Mouse (Mus musculus) retina, postnatal 7 days (tissue): ENCODE data around the gene Rc3h1.
"Not testable (repeated sequence)": the region's sequence is repeated elsewhere in the genome, so short reads cannot be mapped to it uniquely, and the experiment has no call there.

Source experiments
- DNase-seq: peaks from one replicate; pipeline ENCODE4 v3.0.0-alpha.2; 2012; ENCODE audit warnings: low read depth, low spot score

Gene Rc3h1

DNA sequence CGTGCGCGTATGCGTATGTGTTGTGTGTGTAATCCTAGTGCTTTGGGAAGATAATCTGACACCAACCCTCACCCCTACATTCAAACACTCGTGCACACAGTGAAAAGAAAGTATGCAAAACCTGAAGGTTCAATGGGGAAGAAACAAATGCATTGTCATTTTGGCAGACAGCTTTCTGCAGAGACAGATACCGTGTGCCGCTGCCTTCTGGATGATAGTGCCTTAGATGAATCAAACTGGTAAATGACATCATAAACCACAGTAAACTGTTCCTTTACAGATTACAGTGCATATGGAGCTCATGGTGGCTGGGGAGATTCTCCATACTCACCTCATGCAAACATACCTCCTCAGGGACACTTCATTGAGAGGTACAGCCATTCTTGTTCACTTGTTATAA, 57.0 kb downstream of the Rc3h1 start:
- no peak for DNase-seq

DNA sequence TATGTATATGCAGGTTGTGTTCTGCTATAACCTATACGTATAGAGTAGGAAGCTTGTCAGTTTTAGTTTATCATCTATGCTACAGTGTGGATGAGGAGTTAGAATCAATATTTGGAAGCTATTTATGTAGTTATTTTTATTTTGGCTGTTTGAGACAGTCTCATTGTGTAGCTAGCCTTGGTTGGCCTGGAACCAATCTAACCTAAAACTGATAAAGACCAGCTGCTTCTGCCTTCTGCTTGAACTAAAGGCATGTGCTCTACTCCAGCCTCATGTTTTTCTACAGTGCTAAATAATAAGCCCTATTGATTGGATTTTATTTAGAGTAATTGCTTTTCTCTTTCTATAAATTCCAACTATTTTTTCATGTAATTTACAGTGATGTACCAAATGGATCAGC, 61.0 kb downstream of the Rc3h1 start:
- DNase-seq: no peak

DNA sequence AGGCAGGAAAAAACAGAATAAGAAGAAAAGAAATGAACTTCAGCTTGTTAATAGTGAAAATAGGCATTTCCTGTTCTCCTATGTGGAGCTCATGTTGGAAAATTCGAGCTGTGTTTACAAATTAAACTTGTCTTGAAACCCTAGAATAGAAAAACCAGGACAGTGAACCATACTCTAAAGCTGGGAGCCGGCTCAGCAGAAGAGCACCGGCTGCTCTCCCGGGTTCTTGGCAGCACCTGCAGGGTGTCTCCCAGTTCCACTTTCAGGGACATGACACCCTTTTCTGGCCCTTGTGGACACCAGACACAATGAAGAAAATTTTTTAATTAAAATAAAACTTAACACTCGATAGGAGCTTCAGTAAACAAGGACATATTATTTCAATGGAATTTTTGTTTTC, 62.4 kb downstream of the Rc3h1 start:
- no peak for DNase-seq

DNA sequence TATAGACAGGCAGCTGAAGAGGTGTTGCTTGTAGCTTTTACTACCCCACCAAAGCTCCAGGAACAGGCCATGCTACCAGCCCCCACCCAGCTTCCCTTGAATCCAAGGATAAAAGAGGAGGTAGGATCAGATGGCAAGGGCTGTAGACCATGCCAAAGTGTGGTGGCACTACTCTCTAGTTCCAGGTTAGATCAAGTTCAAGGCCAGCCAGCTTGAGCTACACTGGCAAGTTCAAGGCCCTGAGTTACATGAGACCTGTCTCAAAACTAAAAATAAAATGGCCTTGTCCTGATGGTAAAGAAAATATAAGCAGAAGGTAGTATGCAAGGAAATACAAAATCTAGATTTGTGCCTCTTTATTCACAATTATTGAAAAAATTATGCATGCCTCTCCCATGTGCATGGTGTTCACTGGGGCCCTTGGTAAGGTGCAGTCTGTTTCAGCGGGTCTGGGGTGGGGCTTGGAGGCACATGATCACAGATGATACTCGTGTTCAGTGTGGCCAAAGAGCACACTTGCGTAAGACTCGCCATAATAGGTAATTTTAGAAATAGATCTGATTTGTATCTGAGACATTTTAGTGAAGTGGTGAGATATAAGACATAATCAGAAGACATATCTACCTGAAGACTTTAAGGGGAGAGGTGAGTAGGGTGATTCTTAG, 72.0 kb downstream of the Rc3h1 start, which contains the start of gene Serpinc1:
Gene Serpinc1 (plus strand): TSS at position 515 of the 665 bp plus-strand sequence.
- DNase-seq: no peak

DNA sequence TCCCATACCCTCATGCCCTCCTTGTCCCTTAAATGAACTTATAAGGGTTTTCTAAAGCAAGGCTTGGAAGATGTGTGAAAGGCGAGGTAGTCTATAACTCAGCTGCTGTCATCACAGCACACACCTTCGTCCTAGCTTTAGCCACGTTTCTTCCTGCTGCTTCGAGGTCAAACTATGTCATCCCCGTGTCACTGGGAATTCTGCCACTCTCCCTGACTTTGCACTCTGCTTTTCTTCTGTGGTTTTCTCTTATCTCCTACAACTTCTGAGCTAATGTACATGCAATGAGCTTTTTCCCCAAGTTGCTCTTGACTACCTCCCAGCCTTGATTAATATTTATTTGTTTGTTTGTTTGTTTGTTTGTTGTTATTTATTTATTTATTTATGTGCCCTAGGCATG, 73.8 kb downstream of the Rc3h1 start:
- no peak for DNase-seq

DNA sequence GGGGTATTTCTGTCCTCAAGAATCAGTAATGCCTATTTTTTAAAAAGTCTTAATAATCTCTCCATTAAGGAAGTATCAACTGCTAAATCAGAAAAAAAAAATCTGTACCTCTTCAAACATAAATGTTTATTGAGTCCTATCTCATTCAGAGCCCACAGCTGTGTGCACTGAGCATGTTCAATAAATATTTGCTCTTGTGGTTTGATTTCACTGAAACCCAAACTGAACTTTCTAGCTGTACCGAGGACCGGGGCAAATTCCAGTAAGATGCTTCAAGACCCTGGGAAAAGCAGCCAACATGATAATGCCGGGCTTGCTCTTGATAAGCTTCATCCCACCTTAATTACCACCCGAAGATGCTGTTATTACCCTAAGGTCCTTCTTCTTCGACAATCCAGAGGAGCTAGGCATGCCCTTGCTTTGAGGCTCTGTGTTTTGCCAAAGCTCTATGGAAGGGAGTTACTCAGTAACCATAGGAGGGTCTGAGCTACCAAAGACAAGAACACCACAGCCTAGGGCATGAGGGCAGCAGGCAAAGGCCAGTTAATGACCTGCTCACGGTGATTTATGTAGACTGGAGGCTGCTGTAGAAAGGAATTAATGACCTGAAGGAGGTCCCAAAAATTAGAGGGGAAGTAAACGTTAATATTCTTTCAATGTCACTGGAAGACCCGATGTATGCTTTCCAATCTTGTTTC, 74.5 kb downstream of the Rc3h1 start:
- DNase-seq: no peak

DNA sequence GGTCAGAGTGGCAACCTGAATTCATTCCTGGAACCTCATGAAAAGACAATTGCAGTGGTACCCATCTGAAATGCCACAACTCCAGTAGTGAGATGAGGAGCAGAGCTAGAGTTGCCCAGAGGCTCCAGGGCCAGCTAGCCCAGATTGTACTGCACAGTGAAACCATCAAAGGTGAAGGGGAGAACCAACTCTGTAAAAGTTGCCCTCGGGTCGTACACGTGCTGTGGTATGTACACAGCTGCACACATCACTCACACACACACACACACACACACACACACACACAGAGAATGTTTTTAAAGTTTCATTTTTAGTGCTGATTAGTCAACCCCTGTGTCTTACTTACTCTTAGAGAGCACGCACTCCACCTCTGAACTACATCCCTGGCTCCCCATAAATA, 75.1 kb downstream of the Rc3h1 start:
- DNase-seq: no peak

DNA sequence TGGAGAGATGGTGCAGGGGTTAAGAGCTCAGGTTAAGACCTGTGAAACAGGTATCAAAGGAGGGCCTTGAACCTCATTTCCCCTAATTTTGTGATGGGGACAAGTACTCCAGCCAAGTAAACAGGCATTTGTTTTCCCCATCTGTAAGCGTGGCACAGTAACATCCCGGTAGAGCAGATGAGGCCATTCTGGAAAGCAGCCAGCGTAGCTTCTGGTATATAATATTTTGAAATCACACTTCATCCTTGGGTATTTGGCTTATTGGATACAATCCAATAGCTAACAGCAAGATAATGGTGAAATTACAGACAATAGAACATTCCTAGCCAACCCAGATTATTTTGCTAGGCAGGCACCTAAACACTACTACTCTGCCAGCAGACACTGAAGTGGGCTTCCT, 76.7 kb downstream of the Rc3h1 start:
- DNase-seq: no peak

DNA sequence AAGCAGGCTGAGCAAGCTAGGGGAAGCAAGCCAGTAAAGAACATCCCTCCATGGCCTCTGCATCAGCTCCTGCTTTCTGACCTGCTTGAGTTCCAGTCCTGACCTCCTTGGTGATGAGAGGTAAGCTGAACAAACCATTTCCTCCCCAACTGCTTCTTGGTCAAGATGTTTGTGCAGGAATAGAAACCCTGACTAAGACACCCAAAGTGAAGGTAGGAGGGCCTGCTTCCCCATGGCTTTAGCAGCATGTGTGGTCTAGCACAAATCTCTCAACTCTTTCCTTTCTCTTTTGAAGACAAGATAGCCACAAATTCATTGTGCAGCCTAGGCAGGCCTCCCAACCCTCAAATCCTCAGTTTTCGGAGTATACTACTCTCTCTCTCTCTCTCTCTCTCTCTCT, 78.5 kb downstream of the Rc3h1 start:
- DNase-seq: not testable (repeated sequence)

DNA sequence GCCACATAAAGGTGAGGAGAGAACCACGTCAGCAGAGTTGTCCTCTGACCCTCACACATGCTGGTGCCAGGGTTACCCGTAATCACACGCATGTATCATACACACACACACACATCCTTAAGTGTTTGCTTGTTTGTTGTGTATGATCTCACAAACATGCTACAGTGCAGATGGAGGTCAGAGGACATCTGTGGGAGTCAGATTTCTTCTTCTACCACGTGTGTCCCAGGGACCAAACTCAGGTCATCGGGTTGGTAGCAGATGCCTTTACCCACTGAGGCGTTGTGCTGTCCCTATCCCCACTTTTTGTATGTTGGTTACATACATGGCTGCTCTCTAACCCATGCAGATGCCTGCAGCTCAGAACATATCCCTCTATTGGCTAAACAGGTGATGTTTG, 79.3 kb downstream of the Rc3h1 start:
- no peak for DNase-seq

DNA sequence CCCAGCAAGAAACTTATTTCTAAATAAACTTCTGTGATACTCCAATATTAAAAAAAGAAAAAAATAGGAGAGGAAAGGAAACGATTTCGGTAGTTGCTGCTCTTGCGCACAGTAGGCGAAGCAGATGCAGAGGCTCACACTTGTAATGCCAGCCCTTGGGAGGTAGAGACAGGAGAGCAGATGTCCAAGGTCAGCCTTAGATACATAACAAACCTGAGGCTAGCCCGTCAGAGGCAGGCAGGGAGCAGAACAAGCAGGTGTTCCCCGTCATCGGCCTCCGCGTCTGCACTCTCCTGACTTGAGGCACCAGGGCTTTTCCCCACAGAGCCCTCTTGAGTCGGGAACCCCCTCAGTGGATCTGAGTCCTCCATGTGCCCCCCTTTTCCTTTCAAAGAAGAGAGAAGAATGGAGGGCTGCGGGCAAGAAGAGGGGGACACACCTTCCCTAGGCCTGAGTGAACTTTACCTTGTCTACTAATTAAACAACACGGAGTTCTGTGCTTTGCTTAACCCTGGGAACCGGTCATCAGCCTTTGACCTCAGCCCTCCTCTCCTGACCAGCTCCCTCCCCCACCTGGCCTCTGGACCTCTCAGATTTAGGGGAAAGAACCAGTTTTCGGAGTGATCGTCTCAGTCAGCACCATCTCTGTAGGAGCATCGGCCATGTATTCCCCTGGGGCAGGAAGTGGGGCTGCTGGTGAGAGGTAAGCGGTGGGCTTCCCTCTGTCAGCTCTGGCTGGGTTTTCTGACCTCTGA, 80.8 kb downstream of the Rc3h1 start:
- DNase-seq: no peak

DNA sequence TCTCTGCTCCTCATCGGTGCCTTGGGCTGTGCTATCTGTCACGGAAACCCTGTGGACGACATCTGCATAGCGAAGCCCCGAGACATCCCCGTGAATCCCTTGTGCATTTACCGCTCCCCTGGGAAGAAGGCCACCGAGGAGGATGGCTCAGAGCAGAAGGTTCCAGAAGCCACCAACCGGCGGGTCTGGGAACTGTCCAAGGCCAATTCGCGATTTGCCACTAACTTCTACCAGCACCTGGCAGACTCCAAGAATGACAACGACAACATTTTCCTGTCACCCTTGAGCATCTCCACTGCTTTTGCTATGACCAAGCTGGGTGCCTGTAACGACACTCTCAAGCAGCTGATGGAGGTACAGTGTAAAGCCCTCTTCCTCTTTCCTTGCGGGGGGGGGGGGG, 83.2 kb downstream of the Rc3h1 start:
- DNase-seq: no peak

DNA sequence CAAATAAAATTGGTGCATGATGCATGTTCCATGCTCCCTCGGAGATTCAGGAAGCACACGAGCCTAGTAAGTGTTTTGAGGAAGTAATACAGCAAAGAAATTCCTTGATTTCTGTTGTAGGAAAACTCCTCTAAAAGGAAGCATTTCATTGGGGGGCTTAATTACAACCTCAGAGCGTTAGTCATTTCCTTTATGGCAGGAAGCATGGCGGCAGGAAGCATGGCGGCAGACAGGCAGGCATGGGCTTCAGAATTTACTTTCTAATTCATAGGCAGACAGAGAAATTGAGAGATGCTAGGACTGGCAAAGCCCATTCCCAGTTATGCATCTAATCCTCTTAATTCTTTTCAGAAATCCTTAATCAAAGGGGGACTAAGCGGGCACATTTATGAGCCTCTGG, 87.6 kb downstream of the Rc3h1 start:
- DNase-seq: no peak

DNA sequence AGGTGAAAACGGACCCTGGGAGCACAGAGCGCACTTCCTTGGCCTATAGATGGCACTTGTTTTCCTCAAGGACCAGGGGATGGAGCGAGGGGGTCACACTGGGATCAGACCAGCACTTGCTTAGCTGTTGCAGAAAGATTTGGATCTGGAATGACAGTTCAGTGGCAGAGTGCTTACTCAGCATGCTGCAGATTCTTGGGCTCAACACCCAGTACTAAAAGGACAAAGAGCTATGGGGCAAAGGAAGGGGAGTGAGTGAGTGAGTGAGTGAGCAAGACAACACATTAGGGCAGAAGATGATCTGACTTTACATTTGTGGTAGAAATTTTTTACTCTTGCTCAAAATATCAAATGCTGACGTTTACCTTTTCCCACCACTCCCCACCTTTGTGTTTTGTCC, 98.7 kb downstream of the Rc3h1 start:
- no peak for DNase-seq

DNA sequence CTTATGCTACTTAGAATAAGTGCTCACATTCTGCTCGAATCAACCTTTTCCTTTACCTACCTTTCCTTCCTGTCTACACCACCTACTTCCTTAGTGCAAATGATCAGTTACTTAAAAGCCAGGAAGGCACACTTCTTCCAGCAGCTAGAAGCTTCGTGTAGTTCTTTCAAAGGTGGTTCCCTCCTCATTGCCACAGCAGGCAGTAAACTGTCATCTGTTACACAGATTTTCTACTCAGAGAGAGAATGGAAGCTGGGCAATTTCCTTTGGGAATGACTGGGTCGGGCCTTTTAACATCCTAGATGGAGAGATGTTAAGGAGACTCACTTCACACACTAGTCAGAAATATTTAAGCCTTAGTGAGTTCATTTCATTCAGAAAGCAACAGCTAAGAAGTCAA, 99.3 kb downstream of the Rc3h1 start:
- no peak for DNase-seq

DNA sequence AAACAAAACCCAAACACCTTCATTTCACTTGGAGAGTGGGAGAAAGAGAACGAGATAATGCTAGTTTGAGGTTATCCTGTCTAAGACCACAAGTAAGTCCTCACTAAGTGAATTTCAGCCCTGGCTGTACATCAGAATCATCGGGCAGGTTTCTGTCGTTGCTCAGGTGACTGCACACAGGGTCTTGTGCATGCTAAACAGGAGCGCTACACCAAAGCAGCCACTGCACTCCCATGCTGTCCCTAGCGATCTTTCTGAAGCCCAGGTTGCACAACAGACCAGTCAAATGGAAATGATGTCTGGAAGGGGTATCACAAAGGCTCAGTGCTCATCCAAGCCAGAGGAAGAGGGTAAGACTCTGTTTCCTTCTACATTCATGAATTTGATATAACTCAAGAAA, 100.3 kb downstream of the Rc3h1 start:
- no peak for DNase-seq

DNA sequence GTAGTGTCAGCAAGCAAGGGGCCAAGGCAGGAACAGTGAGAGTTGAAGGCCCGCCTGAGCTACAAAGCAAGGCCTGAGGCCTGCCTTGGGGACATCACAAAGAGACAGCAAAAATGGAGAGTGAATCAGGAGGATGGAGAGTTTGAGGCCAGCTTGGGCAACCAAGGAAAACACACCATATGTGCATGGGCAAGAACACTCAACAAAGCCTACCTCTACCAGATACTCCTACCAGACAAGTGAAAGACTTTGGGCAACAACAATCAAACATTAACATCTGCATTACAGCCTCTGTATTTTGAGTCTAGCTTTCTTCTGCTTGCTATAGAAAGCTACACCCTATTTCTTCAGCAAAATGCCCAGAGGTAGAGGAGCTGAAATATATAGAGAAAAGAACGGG, 101.8 kb downstream of the Rc3h1 start:
- DNase-seq: no peak

DNA sequence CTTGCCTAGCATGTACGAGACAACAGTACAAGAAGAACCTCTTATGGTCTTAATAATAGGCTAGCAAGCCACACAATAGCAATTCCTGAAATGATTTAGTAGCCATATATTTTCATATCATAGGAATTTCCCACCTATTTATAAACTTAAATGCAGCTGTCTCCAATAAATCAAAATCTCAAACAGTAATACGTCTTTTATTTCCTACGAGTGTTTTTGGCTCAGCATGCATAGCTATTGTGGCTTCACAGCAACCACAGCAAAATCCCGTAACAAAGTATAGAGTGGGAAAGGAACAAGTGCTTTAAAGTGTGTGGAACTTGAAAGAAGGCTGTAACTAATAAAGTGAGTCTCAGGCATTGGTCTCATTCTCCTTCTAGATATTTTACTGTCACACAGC, 104.2 kb downstream of the Rc3h1 start:
- no peak for DNase-seq

DNA sequence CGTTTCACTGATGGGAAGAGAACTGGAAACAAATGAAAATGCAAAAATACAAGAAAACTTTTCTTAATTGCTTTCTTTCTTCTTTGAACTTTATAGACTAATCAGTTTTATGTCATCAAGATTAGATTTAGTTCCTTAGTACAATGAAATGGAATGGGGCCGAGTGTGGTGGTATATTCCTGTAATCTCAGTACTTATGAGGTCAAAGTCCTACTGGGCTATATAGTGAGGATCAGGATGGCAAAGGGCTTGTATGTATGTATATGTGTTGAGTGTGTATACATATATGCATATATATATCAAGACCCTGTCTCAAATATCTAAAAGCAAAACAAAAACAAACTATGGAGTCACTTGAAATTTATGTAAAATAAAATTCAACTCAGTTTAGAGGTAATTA, 110.2 kb downstream of the Rc3h1 start:
- DNase-seq: no peak

DNA sequence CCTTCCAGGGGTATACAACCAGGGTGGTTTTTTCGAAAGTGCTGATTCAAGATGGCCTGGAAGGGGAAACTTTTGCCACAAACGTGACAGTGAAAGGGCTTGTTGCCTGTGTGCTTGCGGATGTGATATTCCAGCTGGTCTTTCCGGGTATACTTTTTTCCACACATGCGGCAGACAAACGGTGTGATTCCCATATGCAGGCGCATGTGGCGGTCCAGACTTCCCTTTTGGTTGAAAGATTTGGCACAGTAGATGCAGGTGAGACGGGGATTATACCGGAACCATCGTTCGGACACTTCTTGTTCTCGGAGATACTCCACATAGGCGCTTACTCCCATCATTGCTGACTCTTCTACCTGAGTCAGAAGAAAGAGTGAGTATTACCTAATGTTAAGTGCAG, 113.8 kb downstream of the Rc3h1 start:
- no peak for DNase-seq
